Mouse (Mus musculus): ENCODE results near the gene Hist1h1t.

Gene Hist1h1t

DNA sequence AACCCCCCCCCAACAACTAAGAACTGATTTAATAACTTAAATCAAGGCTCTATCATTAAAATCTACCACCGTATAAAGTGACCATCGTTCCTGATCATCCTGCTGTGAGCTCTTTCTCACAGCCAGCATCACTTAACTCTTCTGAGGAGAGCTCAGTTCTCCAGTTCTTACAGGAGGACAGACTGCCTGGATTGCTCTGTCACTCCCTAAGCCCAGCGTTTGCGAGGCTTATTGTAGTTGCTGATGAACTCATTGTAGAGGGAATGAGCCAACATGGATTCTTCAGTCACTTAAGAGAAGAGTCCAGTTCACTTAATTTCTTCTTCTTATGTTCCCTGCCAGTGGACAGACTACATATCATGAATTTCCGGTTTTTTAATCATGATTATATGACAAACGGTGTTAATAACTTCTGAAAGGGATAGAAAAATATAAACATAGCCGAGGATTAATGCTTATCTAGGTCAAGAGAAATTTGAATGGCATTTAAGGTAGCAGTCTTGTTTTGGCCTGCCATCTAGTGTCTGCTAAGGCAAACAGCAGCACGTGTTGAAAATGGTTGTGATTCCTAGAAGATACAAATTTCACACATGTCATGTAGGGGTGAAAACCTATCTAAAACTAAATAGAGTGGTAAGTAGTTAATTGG is 36.7 kb downstream of the Hist1h1t start:
- no peak for DNase-seq (ENCODE audit: low spot score in 2 of 2)

DNA sequence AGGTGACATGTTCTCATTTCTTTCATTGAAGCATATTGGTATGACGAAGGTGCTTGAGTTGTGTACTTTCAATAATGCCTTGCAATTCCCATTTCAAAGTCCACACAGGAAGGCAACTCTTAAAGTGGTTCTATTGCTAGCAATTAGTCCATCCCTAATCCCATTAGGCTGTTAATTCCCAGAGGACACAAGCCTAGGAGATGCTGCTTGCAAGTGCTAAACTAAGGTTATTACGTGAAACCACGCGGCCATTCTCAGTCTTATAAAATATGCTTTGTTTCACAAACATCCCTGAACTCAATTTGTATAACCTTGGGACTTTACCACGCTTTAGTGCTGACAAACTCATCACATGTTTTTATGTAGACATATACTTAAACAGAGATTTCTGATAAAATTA is 41.5 kb downstream of the Hist1h1t start:
- DNase-seq (ENCODE audit: low spot score in 2 of 2), result no peak

- no peak for DNase-seq (ENCODE audit: low spot score in 2 of 2)
Observed at GRCm38 (mm10) chr13:23738041-23738440, 42.4 kb downstream of the Hist1h1t start.

GRCm38 (mm10) chr13:23738677-23739068 is 43.1 kb downstream of the Hist1h1t start, which contains the start of gene Hist1h1c:
Gene Hist1h1c, plus strand, starts transcription at chr13:23738808.
- DNase-seq (ENCODE audit: low spot score in 2 of 2), result peak; percentile 93 to 95

- DNase-seq (ENCODE audit: low spot score in 2 of 2), result peak; percentile 96
Observed at GRCm38 (mm10) chr13:23739069-23739921, 43.7 kb downstream of the Hist1h1t start.

DNA sequence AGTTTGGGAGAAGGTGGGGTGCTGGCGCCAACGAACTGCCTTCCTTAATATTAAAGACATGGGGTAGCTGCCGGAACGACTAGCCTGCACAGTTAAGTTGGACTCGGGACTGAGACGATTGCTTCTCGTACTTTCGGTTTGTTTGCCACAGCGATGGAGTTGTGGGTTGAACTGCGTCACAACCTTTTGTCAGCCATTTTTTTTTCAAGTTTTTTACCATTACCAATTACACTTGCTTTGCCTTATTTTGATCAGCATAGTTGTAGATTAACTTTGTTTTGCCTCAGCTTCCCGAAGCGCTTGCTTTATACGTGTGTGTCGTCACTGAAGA is 44.3 kb downstream of the Hist1h1t start:
- no peak for DNase-seq (ENCODE audit: low spot score in 2 of 2)

DNA sequence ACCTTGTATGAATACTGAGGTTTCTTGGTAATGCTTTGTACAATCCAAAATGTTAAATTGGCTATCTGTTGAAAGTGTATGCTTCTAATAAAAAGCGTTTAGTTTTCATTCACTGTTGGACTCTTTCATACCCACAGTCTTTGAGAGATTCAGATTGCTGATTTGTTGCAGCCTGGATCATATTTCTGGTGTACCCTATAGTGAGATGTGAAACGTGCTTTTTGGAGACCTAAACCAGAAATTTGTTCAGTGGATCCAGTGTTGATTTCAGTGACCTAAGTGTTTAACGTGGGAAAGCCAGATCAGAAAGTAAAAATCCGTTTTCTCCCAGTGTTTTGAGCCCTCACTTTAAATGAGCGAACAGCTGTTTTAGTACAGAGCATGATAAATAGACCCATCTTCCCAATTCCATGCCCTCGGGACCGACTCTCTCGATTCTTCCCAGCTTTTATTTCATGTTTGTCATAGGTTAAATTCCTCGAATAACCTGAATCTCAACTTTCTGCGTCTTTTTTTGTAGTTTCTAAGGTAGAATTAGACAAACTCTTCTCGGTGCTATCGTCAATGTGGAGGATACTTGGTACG is 44.7 kb downstream of the Hist1h1t start:
- no peak for DNase-seq (ENCODE audit: low spot score in 2 of 2)

GRCm38 (mm10) chr13:23740910-23741309 is 45.3 kb downstream of the Hist1h1t start:
- no peak for DNase-seq (ENCODE audit: low spot score in 2 of 2)

DNA sequence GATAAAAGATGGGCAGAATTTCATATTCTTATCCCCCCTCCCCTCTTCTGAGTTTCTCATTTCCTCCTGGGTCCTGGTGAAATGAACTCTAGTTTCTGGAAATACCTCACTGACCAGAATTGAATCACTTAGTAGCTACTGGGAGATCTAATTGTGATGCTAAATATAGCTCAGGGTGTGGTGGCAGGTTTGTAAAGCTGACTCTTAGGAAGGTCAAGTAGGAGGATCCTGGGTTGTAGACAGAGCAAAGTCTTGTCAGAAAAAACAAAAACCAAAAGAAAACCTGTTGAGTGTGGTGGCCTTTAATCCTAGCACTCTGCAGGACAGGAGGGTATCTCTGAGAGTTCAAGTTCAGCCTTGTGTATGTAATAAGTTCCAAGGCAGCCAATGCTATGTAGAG is 46.4 kb downstream of the Hist1h1t start:
- no peak for DNase-seq (ENCODE audit: low spot score in 2 of 2)

GRCm38 (mm10) chr13:23743215-23743614 is 47.6 kb downstream of the Hist1h1t start:
- no peak for DNase-seq (ENCODE audit: low spot score in 2 of 2)

DNA sequence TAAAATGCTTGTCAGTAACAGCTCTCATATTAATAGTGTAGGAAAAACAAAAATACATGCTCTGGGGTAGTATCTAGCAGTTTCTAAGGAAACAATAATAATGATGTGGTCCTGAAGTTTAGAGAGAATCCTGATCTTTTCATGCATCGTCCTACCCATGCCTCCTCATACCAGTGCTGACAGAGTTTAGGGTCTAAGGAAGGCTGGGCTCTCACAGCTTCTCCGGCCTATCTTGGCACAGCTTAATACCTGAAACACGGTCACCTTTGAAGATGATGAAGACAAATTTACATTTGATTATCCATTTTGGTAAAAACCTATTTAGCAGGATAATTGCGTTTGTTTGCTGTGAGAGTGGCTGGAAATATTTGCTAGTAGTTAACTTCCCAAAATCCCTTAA is 48.3 kb downstream of the Hist1h1t start:
- no peak for DNase-seq (ENCODE audit: low spot score in 2 of 2)

DNA sequence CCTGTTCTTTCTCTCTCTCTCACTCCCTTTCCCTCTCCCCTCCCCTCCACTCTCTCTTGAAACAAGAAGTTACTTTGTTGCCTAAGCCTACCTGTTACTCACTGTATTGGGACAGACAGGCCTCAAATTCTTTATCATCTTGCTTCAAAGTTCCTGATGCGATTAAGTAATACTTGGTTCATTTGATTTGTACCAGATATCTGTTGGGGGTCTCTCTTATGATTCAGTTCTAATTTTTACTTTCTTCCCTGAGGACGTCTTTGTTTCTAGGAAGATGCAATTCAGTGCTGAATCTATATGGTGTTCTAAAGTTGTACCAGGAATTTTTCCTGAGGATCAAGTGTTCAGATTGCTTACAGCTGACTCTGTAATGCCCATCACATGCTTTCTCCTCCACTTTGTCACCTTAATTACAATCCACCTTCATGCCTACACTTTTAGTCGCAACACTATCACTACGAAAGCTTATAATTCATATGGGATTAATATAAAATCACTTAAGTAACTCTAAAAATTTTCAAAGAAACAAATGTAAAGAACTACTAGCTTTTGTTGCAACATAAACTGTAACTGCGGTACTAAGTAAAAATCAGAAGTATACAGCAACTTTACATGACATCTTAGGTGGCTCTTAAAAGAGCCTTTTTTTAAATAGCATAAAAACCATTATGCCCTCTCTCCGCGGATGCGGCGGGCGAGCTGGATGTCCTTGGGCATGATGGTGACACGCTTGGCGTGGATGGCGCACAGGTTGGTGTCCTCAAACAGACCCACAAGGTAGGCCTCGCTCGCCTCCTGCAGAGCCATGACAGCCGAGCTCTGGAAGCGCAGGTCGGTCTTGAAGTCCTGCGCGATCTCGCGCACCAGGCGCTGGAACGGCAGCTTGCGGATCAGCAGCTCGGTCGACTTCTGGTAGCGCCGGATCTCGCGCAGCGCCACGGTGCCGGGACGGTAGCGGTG is 49.1 kb downstream of the Hist1h1t start:
- DNase-seq (ENCODE audit: low spot score in 2 of 2), result no peak

DNA sequence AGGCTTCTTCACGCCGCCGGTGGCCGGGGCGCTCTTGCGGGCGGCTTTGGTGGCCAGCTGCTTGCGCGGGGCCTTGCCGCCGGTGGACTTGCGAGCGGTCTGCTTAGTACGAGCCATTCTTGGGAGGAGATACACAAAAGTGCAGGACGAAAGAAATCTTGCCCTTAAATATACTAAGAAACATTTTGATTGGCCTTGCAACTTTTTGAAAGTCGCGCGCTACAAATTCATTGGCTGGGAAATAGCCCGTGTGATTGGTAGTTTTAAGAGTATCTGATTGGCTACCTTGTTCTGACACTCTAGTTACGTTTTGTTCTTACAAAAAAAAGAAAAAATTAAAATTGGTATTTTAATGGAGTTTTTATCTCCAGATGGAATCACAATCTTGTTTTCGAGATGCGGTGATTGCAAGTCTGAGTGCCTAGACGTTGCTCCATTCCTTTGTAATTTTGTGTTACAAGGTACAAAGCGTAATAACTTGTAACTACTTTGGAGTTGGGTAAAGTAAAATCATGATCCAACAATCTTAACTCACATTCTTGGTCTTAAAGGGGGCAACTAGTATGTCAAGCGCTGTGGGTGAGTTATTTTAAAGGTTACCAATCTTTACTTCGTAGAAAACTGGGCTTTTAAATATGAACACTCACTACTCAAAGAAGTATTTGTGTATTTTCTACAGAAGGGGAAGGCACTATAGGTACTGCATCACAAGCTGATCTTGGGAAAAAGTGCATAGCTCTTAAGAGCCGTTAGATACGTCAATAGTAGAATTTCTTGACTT is 50.0 kb downstream of the Hist1h1t start, which contains the start of gene Hist1h3c:
Gene Hist1h3c (minus strand): TSS at position 222 of the 781 bp plus-strand sequence.
- DNase-seq (ENCODE audit: low spot score in 2 of 2), result peak; percentile 76 to 89
